Mouse (Mus musculus): ENCODE results near the gene Sncg.

DNA sequence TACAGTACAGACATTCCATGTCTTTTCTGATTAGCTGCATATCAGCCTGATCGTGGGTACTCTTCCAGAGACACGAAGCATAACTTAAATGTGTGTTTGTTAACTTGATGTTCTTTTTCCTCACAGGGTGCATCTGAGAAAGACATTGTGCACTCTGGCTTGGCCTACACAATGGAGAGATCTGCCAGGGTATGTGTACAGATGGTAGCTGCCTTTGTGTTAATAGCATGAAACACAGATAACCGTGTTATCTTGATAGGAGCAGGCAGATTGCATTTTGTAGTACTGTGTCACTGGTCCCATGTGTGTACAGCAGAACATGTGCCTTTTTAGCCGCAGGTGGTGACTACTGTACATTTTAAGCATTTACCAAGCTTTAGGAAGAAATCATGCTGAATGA lies 32.6 kb downstream of the Sncg start:
- no peak for TF ChIP-seq CTCF (IDR thresholded peaks at IDR 0.05; ENCODE audit: borderline replicate concordance, insufficient read depth, low read length)
- no peak for TF ChIP-seq POLR2A (IDR thresholded peaks at IDR 0.05; ENCODE audit: low read depth, low read length)

All from embryonic fibroblast, embryonic 13.5 days (primary cell).